Mouse (Mus musculus) thymus, postnatal 25 days (tissue): ENCODE data around the gene Usp38.
"Not testable (repeated sequence)": the region's sequence is repeated elsewhere in the genome, so short reads cannot be mapped to it uniquely, and the experiment has no call there.

Experiments
- DNase-seq: peaks from one replicate; pipeline ENCODE4 v3.0.0; 2022

The Usp38 gene

DNA sequence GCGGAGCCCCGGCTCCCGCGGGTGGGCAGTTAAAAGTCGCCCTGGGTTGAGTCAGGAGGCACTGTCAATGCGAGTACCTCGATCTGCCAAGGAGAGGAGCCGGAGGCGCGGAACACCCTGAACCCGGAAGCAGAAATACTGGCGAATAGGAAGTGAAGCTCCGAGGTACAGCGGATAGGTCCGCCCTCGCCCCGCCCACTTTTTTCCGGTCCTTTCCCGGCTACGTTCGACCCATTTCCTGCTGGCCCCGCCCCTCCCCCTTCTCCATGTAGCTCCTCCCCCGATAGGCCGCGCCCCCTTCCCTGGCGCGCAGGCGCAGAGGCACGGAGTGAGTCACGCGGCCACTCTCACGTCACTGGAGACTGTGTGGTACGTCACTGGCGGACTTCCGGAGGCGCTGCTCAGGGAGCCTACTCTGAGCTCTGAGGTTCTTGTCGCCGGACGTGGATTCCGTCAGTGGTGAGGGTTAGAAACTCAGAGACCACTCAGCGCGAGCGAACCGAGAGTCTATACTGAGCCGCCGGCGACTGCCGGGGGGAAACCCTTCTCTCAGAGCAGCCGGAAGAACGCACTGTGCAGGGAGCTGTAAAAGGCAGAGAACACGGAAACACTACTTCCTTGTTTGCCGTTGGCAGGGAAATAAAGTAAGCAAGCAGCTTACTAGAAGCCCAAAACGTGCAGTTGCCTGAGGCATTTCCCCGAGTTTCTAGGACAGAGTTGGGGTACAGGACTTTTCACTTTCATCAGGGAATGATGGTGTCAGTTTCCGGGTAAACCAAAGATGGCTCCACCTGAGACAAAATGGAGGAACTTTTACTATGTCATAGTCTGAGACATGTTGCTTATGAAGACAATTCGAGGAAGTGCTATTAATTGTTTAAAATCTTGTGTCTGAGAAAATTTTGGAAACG, at the start of gene Usp38:
TSS of gene Usp38 (minus strand) at position 140 of the 911 bp plus-strand sequence.
- DNase-seq = peak; percentile 99

DNA sequence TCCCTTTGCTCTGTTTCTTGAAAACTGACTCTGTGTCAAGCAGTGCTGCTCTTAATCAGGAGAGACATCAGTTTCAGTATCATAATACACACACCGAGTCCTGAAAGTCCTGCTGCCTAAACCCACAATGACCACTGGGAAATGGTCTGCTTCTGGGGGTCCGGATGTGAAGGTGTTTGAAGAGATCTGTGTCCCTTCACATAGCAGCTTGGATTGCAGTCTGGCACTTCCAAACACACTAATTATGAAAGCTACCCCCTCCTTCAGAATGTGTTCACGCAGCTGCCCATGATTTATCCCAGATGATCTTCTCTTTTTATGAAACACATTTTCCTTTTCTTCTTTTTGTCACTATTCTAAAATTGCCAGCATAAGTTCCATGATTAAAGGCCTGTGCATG, 47.8 kb upstream of the Usp38 start:
- no peak for DNase-seq

DNA sequence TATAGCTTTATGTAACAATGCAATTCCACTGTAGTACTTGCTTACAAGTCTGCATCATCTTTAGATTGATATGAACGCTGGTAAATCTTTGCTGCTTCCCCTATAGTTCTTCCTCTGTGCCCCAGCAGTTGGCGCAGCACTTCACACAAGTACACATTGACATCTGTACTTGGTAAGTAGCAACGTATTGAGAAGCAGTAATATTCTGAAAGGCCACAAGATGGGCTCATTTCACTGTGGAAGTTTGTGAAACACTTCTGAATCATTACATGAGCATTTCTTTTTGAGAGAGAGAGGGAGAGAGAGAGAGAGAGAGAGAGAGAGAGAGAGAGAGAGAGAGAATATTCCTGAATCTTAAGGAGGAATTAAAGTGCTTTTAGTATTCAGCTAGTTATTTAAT, 47.2 kb upstream of the Usp38 start:
- no peak for DNase-seq

DNA sequence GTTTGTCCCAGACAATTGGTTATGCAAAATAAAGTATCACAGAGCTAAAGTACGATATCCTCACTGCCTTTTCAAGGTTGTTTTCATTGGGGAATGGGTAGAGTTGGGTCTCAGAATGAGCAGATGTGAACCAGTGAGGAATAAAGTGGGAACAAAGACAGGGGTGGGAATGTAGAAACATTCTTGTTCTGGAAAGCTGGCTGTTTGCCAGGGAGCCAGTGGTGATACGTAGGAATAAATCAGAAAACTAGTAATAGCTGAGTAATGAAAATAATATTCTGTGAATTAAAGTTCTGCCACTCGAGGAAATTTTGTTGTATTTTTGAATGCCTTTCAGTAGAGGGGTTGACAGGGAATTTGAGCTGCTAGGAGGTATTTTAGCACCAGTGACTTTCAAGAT, 29.5 kb upstream of the Usp38 start:
- no peak for DNase-seq

DNA sequence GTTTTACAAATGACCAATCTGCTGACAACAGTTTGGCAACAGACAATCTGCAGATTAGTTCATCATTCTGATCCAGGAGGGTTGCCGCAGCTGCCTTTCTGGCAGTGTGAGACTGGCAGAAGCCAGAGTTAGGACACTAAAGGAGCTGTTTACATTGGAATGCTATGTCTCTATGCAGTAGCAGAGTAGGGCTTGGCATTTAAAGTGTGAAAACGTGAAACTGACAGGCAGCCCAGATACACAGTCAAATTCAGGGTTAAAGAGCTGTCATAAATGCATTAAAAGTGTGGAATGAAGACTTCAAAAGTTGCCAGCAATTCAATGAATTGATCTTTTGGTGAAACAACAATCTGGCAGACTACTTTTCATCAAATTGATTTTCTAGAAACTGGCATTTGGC, 13.3 kb upstream of the Usp38 start:
- DNase-seq = no peak

DNA sequence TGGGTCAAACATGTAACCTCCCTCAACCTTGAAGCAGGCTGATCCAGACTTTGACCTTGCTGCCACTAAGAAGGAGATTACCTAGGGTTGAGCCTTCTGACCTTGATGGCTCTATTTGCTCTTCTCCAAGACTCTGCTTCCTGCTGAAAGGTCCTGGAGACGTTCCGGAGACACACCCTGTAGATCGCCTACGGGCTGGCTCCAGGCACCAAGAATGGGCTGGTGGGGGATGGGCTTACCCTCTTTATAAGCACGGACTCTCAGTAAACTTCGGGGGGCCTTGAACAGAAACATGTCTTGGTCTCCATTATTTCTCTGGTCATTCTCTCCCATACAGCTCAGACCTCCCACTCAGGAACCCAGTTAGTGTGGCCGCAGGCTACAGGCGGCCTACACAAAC, 2.8 kb upstream of the Usp38 start:
- DNase-seq = not testable (repeated sequence)

DNA sequence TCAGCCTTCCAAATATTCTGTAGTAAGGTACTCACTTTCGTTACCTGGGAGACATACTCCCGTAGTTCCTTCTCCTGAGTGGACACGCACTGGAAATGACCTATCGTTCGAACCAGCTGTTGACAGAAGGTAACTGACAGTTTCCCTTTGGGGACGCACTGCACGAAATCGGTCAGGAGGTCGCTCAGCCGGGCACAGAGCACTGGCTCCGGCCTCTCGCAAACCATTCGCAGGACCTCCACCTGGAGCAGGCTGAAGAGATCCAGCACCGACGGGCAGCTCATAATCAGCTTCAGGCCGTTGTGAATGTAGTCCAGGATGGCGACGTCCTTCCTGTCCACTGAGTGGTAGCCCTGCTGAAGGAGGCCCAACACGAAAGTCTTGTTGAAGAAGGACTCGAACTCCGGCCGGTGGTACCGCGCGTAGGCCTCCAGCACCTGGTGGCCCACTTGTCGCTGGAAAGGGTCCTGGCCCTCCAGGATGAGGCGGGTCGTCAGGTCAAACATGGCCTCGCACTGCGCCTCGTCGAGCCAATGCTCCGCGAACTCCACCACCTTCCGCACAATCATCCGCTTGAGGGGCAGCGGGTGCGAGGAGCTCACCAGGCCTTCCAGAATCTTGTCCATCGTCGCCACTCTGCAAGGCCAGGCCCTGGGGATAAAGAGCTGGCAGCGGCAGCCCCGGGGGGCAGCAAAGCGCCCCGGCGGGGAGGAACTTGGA, 757 bp downstream of the Usp38 start:
- no peak for DNase-seq

DNA sequence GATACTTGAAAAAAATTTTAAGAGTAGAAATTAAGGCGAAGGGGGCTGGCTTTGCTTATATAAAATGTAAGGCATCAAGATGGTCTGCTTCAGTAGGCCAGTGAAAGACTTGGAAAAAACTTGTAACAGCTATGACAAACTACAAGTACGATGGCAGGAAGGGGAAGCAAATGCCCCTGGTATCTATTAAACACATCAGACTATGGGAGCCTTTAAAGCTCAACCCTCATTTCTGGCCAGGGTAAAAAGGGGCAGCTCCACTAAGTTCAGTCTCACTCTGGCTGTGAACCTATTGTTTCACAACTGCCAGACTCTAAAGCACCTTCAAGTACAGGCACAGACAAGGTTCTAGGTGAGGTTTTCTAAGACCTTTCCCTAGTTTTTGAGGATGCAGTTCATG, 2.0 kb downstream of the Usp38 start:
- no peak for DNase-seq

DNA sequence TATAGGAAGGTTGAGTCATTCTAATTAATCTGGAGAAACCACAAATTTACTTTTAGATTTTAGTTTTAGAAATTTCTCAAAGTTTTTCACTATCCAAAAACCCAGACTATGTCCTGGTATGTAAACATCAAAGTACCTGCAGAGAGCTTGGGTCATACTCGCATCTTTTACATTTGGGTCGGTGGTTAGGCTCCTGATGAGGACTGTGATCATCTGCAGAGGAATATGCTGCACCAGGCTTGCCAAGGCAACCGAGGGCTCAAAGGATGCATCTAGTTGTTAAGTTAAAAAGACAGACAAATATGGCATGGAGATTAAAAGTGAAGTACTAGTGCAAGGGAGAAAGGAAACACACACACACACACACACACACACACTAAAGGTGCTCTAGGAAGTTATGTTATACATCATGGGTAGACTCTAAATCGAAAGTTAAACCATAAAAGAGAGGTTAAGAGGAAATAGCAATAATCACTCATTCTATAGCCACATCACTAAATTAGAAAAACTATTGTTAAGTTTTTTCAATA, 2.6 kb downstream of the Usp38 start:
- peak; percentile 7 for DNase-seq

DNA sequence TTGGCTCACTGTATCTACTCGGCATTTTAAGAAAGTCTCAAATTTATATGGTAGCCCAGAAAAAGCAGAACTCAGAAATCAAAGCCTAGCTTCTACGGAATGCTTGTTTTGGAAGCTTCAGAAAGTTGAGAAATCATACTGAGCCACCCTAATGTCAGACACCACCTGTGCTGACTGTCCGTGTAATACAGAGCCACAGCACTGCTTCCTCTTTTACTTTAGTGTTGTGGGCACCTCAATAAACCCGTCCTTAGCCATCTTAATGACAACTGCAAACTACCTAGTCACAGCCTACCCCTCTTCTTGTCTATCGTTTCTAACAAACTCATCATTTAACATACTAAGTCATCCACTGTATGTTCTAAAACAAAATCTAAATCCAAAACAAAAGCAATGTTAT, 4.3 kb downstream of the Usp38 start:
- no peak for DNase-seq

DNA sequence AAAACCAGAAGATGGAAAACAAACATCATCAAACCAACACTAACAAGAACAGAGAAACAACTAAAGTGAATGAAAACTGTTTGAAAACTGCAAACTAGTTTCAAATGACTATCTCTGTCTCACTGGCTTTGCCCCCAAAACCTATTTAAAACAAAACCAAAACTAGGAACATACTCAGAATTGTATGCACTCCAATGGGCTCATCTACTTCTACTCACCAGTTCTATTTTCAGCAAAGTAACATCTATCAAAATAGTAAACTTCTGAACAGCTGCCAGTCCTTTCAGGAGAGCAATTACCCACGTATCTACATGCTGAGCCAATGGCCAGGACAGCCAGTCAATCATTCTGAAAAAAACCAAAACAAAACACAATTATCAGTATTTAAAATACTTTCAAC, 9.6 kb downstream of the Usp38 start:
- DNase-seq = no peak

DNA sequence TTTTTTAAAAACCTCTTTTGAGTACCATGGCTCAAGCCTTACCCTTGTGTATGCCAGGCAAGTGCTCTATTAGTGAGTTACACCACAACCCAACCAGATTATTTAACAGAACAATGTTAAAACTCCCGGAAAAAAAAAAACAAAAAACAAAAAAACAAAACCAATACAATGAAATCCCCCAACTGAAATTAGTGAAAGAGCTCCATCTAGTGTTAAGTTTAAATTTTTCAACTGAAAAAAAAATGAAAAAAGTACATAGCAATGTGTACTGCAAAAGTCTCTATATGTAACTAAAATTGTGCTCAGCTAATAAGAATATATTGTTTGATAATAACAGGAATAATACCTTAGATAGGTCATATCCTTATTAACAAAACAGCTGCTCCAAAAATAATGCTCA, 18.1 kb downstream of the Usp38 start:
- no peak for DNase-seq

DNA sequence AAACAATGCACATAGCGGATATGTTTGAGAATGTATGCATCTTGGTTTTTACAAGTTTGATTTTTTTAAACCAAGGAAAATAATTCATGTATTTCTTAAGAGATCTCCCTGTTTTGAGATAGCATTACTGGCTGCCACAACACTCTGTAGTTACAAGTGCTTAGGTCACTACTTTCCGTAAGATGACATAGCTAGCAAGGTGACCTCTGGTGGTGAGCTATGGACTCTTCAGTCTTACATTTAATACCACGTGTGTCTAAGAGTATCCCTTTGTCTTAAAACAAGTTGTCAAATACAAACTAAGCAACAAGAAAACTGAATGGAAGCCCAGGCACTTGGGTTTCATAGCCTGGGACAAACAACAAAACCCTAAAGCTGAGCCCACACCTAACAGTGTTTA, 22.8 kb downstream of the Usp38 start:
- DNase-seq = no peak

DNA sequence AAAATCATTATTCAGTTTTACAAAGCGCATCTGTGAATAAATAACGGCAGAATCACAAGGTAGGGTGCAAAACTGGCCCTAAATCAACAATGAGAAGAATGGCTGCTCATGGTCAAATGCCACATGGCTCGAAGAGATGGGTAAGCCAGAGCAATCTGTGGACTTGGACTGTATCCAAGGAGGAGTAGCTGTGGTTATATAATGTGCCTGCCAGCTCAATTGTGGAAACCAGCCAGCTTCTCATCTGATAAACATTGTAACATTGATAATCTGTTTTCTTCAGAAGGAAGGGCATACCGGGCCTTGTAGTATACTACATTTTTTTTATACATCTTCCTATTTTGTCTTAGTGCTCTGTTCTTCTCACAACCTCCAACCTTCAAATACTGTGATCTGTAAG, 31.9 kb downstream of the Usp38 start:
- DNase-seq = no peak

DNA sequence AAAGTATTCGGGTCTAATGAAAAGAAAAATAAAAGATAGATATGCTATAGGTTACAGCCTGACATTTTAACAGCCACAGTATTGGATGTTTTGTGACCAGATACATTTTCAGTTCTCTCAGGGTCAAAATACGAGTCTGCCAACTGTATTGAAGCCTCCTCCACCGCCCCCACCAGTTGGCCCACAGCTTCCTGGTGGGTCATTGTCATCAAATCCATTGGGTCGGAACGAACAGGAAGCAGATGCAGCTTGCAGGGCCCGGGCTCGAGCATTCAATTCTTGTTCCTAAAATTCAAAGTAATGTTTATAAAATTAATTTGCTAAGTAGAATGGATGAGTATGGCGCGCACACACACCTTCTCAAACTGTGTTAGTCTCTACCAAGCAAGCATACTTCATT, 33.0 kb downstream of the Usp38 start:
- no peak for DNase-seq

DNA sequence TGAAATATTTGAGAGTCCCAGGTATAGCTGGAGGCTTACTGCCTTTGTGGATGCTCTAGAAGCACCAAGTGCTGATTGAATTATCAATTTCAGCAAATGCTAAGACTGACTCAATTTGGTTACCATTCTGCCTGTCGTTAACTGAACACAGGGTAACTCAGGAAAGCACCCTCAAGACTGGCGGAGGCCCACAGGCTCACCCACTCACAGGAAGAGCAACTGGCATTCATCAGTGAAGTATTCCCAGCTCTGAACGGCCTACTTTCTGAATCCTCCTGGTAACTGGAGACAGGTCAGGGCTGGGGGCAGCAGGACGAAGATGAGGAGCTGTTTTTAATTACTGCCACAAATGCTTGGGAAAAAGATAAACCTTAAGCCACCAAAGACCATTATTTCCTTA, 34.7 kb downstream of the Usp38 start:
- no peak for DNase-seq

DNA sequence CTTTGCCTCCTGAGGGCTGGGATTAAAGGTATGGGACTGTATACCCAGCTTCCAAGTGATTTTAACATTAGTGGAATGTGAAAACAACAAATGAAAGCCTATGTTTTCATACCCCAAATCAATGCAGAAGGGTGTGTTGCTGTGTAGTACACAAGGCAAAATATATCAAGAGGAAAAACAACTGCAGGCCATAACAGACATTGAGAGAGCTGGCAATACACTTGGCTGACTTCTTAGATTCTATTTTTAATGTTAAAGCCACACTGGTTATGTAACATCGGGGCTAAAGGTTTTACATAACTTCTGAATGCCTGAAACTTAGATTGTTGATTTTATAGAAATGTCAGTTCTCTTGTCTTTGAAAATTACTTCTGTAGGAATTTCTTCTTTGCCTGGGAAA, 37.5 kb downstream of the Usp38 start:
- no peak for DNase-seq

DNA sequence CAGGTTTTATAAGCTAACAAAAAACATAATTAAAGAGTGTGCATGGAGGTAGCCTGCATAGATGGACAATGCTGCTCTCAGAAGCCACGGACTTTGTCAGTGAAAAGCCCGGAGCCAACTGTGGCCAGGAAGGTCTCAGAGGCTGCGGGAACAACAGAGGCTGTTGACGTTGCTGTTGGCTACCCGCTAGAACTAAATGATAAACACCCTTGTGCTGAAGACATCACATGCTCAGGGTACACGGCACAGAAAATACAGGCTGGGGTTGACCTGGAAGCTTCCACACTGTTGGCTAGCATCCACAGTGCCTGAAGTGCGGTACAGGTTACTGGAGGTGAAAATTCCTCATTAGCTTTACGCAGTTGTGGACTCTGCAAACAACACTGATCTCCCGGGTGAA, 43.6 kb downstream of the Usp38 start:
- no peak for DNase-seq

DNA sequence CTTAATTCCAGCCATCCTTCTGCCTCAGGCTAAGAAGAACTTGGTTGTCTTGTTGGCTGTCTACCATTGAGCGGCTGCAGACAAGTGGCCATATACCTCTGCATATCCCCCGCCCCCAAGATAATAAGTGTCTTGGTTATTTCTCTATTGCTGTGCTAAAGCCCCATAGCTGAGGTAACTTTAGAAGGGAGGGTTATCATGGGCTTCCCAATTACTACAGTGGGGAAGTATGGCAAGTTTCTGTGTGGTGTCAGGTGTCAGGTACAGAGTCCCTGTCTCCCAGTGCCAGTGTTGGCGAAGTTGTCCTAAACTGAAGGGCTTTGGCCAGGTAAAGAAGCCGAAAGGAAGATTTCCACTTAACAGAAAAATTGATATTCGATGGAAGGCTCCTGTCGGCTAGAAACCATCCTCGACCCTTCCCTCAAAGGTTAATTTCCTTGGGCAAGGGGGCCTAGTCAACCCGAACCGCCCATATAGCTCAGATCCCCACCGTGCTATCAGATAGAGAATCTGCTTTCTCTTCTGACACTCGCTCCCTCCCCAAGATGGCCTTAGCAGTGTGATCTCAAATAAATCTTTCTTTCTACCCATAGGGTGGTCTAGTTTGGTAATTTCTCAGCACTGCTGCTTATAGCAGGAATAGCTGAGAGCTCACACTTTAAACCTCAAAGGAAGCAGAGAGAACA, 44.6 kb downstream of the Usp38 start:
- no peak for DNase-seq

DNA sequence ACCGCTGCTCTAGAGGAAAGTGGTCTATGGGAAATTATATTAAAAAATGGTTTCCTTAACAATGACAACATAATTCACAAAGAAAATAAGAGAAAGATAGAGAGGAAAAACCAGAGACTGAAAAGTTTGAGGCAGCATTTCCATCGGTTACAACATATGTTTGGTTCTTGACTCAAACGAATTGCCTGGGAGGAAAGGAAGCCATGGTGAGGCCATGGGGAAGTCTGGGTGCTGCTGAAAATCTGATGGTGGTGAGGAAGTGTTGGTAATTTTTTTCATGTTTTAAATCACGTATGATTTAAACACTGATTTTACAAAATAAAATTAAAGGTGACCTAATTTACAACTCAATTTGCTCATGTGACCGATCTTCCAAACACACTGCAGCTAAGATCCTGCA, 45.3 kb downstream of the Usp38 start:
- no peak for DNase-seq

DNA sequence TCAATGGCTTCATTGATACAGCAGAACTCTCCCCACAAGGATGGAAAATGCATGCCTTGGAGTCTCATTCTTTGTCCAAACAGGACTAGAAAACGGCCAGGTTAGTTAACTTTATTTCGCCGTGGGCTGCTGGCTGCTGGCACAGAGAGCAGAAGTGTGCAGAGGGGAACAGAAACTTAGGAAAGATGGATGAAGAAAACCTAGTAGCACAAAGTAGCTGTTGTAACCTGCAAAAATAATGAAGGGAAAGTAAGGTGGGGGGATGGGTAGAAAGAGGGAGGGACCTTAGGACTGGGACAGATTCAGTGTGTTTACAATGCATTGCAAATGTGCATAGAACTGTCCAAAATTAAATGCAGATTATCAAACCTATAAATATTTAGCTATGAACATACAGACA, 51.6 kb downstream of the Usp38 start:
- DNase-seq = no peak

DNA sequence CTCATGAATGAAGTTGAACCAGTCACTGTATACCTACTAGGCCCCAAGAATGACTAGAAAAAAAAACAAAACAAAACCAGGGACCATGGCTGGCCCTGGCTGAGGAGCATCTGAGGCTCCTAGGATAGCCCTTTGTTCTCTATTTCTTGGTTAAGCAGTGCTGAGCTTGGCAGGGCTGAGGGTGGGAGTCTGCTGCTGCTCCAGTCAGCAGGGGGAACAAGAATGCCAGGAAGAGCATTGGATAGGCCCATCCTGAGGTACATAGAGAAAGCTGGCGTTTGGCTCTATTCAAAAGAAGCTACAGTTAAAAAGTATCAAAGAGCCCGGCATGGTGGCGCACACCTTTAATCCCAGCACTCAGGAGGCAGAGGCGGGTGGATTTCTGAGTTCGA, 52.1 kb downstream of the Usp38 start:
- no peak for DNase-seq

DNA sequence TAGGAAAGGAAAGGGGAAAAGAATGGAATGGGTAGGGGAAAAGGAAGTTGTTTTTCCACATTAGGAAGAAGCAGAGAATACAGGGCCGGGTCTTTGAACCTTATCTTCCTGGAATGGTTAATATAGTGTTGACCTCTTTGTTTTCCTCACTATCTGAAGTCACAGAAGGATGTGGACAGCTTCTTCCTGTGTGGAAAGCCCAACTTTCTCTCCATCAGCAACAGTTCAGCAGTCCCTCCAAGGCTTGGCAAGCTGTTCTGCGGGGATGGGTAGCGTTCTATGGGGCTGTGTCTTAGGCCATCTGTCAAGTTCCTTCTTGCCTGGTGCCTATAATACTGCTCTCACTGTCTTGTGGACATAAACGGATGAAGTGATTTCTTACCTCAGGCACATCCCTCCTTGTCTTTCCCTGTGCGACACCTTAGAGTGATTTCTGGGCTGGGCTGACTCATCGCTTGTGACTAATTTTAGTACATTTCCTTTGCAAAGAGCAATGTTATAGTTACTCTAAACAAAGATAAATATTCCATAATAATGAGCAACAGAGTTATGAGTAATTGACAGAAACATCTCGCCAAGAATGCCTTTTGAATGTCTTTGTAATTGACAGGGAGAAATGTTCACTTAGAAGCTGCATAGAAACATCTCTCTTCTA, 52.7 kb downstream of the Usp38 start:
- DNase-seq = no peak
